Mouse (Mus musculus): ENCODE measurements at regions not wholly inside any gene's neighbourhood (a gene's known extent, or its start where the extent isn't known, plus 50 kb on each side); places are given as distances from the start of the nearest gene placed in this dataset.

DNA sequence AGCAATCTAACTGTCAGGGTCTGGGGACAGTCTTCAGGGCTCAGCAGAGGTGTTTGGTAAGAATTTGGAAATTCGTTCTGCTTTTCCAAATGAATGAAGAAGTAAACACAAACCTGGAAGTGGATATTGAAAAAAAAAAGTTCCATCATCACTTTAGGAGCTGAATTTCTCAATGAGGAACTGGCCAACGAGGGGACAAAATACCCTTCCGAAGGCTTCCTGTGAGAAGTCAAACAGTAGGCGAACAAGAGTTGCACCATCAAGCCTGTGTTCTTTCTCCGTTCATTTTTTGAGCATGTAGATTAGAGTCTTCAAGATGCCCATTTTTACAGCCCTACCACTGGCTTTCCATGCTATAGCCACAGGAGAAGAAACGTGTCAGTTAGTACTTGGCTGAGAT is 207.1 kb downstream of the 4933412E24Rik start:
- Histone ChIP-seq H3K9ac (no peak overlapping the region), H3K4me1 (replicated peaks) (peaks cover 4% of the 10 kb centered on the region; the same call in 1 of the 2 replicates), H3K27ac (replicated peaks) (no peak overlapping the region), H3K4me2 (no peak overlapping the region), H3K9me3 (replicated peaks) (no peaks in the 10 kb centered on the region), H3K36me3 (replicated peaks) (no peaks in the 10 kb centered on the region), H3K27me3 (no peaks in the 10 kb centered on the region), H3K4me3 (replicated peaks) (no peak overlapping the region)
- no peak for ATAC-seq (ENCODE audit: insufficient read depth)
- 59% methylated on average over 6 of the region's 6 CpGs for WGBS (ENCODE audit: insufficient replicate concordance)

DNA sequence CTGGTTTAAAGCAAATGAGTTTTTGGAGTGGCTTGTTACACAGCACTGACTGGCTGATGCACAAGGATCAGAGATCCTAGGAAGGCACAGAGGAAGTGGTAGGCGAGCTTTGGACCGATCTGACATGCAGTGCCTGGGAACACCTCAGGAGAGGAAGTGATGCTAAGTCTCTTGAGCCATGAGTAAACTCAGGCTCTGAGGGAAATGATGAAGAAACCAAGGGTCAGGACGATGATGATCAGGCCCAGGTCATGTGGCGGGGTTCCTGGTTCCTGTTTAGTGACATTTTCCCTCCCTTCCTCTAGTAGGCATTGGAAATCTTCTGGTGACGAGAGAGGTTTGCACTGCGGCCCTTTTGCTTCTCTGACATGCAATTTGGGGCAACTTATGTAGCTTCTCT is 208.7 kb downstream of the 4933412E24Rik start:
- Histone ChIP-seq H3K9me3 (replicated peaks) (no peaks in the 10 kb centered on the region), H3K27me3 (no peaks in the 10 kb centered on the region), H3K9ac (no peak overlapping the region), H3K4me2 (no peak overlapping the region), H3K4me3 (replicated peaks) (no peak overlapping the region), H3K4me1 (replicated peaks) (peaks cover 4% of the 10 kb centered on the region; the same call in 1 of the 2 replicates), H3K36me3 (replicated peaks) (no peaks in the 10 kb centered on the region), H3K27ac (replicated peaks) (no peak overlapping the region)
- no peak for ATAC-seq (ENCODE audit: insufficient read depth)
- WGBS (ENCODE audit: insufficient replicate concordance): 44% methylated on average over 6 of the region's 6 CpGs

DNA sequence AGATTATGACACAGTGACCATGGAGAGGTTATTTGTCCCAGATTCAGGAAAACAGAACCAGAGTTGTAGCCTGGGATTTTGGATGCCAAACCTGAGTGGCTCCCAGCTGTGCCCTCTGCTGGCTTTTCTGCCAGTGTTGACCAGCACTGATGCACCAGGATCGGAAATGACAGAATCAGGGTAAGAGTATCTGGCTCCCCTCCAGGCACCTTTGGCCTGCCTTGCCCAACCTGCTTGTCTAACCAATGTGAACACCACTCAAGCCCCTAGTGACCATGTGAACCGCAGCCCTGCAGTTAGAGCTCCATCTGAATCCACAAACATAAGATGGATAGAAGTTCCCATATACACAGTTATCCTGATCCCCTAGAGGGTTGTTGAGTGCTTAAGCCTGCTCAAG is 210.6 kb downstream of the 4933412E24Rik start:
- H3K27ac ChIP-seq (replicated peaks): no peak overlapping the region
- 58% methylated on average over 2 of the region's 2 CpGs for WGBS (ENCODE audit: insufficient replicate concordance)
- no peaks in the 10 kb centered on the region for H3K36me3 ChIP-seq (replicated peaks)
- no peaks in the 10 kb centered on the region for H3K9me3 ChIP-seq (replicated peaks)
- H3K9ac ChIP-seq: no peak overlapping the region
- H3K4me3 ChIP-seq (replicated peaks): no peak overlapping the region
- no peaks in the 10 kb centered on the region for H3K4me1 ChIP-seq (replicated peaks)
- no peaks in the 10 kb centered on the region for H3K27me3 ChIP-seq
- no peak for ATAC-seq (ENCODE audit: insufficient read depth)
- no peak overlapping the region for H3K4me2 ChIP-seq

DNA sequence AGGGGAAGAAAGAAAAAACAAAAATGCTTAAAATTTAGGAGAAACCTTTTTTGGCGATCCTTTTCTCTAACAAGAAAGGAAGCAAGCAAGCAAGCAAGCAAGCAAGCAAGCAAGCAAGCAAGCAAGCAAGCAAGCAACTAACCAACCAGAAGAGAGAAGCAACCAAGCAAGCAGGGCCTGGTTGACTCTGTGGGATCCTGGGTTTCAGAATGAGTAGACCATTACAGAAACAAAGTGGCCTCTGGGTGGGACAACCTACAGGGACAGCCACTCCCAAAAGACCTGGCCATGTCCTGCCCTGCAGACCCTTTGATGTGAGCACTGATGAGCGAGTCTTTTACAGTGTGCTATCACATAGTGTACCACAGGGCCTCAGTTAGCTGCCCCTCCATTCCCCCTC is 211.6 kb downstream of the 4933412E24Rik start:
- Histone ChIP-seq H3K36me3 (replicated peaks) (no peaks in the 10 kb centered on the region), H3K9me3 (replicated peaks) (no peaks in the 10 kb centered on the region), H3K4me1 (replicated peaks) (no peaks in the 10 kb centered on the region), H3K27ac (replicated peaks) (no peak overlapping the region), H3K4me2 (no peak overlapping the region), H3K9ac (no peak overlapping the region), H3K4me3 (replicated peaks) (no peak overlapping the region), H3K27me3 (no peaks in the 10 kb centered on the region)
- WGBS (ENCODE audit: insufficient replicate concordance): 45% methylated on average over 2 of the region's 2 CpGs
- ATAC-seq (ENCODE audit: insufficient read depth): no peak

DNA sequence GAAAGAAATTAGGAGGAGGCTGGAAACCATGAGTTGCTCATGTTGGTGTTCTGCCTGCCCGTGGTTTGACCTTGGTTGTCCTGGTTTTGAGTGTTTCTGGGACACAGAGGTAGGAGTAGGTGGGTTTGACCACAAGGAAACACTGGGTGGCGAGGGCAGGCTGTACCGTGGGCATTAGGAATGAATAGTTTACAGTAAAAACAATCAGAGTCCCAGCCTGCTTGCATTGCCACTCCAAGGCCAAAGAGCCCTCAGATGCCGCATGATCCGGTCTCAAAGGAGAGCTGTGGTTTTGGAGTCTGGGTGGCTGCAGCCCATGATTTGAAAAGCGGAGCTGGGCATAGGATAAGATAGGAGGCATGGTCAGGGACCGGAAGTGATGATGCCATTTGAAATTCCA is 212.0 kb downstream of the 4933412E24Rik start:
- Histone ChIP-seq H3K4me2 (no peak overlapping the region), H3K36me3 (replicated peaks) (no peaks in the 10 kb centered on the region), H3K4me3 (replicated peaks) (no peak overlapping the region), H3K9ac (no peak overlapping the region), H3K9me3 (replicated peaks) (no peaks in the 10 kb centered on the region), H3K27ac (replicated peaks) (no peak overlapping the region), H3K27me3 (no peaks in the 10 kb centered on the region), H3K4me1 (replicated peaks) (no peaks in the 10 kb centered on the region)
- 60% methylated on average over 7 of the region's 7 CpGs for WGBS (ENCODE audit: insufficient replicate concordance)
- ATAC-seq (ENCODE audit: insufficient read depth): no peak

DNA sequence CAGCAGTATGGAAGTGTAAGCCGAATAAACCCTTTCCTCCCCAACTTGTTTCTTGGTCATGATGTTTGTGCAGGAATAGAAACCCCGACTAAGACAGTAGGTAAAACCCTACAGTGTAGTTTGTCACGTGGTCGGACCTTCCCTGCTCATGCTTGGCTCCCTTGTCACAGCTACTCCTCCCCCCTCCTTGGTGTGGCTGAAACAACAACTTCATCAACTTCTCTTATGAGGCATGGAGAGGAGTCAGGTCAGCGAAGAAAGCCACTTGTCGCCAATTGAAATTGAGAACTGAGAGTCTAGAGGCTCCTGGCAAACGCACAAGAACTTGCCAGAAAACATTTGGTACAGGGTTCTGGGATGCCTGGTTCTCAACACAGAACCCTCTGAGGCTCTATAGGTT is 214.1 kb downstream of the 4933412E24Rik start:
- Histone ChIP-seq H3K4me1 (replicated peaks) (no peaks in the 10 kb centered on the region), H3K4me3 (replicated peaks) (no peak overlapping the region), H3K4me2 (no peak overlapping the region), H3K36me3 (replicated peaks) (no peaks in the 10 kb centered on the region), H3K9ac (no peak overlapping the region), H3K9me3 (replicated peaks) (no peaks in the 10 kb centered on the region), H3K27ac (replicated peaks) (no peak overlapping the region), H3K27me3 (no peaks in the 10 kb centered on the region)
- ATAC-seq (ENCODE audit: insufficient read depth): no peak
- WGBS (ENCODE audit: insufficient replicate concordance): 53% methylated on average over 7 of the region's 7 CpGs

DNA sequence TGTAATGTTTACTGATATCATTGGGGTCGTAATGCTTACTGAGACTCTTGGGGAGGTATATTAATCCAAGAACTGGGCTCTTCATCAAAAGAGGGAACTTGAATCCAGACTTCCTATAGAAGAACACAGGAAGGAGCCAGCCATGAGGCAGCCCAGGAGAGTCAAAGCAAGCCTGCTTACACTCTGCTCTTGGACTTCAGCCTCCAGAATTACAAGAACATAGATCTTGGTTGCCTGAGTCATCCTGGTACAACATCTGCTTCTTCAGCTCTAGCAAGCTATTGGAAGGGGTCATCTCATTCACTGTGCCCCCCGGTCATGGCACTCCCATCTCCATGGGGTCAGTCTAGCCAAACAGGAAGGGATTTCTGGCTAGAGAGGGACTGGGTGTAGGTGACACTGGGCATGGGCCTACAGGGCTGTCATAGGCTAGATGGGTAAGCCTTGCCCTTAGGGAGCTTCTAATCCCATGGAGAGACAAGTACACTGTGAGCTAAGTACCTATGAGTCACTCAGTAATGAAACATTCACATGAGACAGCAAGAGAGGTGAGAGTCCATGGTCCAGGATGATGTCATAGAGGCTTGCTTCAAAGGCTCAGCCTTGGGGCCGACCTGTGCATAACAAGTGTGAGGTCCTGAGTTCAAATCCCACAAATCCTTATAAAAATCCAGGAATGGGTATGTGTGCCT is 217.1 kb downstream of the 4933412E24Rik start:
- H3K9ac ChIP-seq: no peak overlapping the region
- H3K36me3 ChIP-seq (replicated peaks): no peaks in the 10 kb centered on the region
- no peaks in the 10 kb centered on the region for H3K9me3 ChIP-seq (replicated peaks)
- H3K27ac ChIP-seq (replicated peaks): no peak overlapping the region
- 0 out of 2 replicates have a peak, but pooled peaks have one; percentile 28 for ATAC-seq (ENCODE audit: insufficient read depth)
- WGBS (ENCODE audit: insufficient replicate concordance): 52% methylated on average over 3 of the region's 3 CpGs
- H3K4me1 ChIP-seq (replicated peaks): no peaks in the 10 kb centered on the region
- H3K4me2 ChIP-seq: no peak overlapping the region
- no peak overlapping the region for H3K4me3 ChIP-seq (replicated peaks)
- H3K27me3 ChIP-seq: no peaks in the 10 kb centered on the region

DNA sequence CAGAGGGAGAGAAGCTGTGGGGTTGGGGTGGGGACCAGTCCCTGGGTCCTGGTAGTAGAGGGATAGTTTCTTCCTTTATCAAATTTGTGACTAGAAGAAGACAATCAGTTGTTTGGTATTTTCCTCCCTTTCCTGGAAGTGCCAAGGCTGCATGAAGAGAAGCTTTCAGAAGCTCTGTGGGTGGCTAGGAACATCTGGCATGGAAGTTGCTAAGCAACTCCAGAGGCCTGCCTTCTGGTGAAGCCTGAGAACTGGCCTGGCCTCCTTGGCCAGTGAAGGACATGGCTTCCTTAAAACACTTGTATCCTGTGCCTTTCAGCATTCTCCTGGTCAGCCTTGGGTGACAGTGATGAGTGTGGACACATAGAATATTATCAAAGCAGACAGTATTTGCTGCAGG is 217.9 kb downstream of the 4933412E24Rik start:
- no peak overlapping the region for H3K4me2 ChIP-seq
- no peaks in the 10 kb centered on the region for H3K36me3 ChIP-seq (replicated peaks)
- no peaks in the 10 kb centered on the region for H3K4me1 ChIP-seq (replicated peaks)
- no peak for ATAC-seq (ENCODE audit: insufficient read depth)
- no peaks in the 10 kb centered on the region for H3K9me3 ChIP-seq (replicated peaks)
- H3K27ac ChIP-seq (replicated peaks): no peak overlapping the region
- H3K9ac ChIP-seq: no peak overlapping the region
- H3K4me3 ChIP-seq (replicated peaks): no peak overlapping the region
- no peaks in the 10 kb centered on the region for H3K27me3 ChIP-seq

DNA sequence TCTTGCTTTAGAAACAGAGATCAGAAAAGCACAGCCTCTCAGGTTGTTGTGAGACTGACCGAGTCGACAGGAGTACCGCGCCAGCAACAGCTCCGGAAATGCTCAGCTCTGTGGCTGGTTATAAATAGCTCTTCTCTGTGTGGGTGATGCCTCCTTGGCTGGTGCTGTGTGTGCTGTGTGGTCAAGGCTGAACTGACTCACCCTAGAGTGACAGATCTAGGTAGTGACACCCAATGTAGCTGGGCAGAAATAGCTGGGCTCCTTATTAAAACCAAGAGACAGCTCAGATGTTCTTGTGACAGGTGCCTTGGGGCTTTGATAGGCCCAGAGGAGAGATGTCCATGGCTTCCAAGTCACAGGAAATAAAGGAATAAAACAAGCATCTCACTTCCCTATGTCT is 220.7 kb downstream of the 4933412E24Rik start:
- Histone ChIP-seq H3K9me3 (replicated peaks) (no peaks in the 10 kb centered on the region), H3K4me3 (replicated peaks) (no peak overlapping the region), H3K4me1 (replicated peaks) (no peaks in the 10 kb centered on the region), H3K36me3 (replicated peaks) (no peaks in the 10 kb centered on the region), H3K27ac (replicated peaks) (no peak overlapping the region), H3K4me2 (no peak overlapping the region), H3K9ac (no peak overlapping the region), H3K27me3 (no peaks in the 10 kb centered on the region)
- no peak for ATAC-seq (ENCODE audit: insufficient read depth)
- WGBS (ENCODE audit: insufficient replicate concordance): 28% methylated on average over 5 of the region's 5 CpGs

DNA sequence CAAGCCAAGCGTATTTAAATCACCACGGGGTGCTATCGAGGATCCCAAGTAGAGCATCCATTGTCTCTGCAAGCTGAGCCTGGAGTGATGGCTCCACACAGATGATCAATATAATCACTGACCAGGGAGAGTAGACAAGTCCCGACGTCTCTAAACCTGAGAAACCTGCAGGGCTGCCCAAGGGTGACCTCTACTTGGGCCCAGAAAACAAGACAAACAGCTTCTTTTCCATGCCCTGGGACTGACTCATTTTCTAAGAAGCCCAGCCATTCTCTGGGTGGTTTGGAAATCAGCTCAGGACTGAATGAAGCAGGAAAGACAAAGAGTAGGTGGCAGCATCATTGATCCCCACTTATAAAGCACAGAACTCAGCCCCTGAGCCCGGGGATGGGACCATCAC is 221.5 kb downstream of the 4933412E24Rik start:
- WGBS (ENCODE audit: insufficient replicate concordance): 66% methylated on average over 6 of the region's 6 CpGs
- no peak overlapping the region for H3K9ac ChIP-seq
- ATAC-seq (ENCODE audit: insufficient read depth): no peak
- H3K36me3 ChIP-seq (replicated peaks): no peaks in the 10 kb centered on the region
- no peaks in the 10 kb centered on the region for H3K9me3 ChIP-seq (replicated peaks)
- H3K27ac ChIP-seq (replicated peaks): no peak overlapping the region
- H3K27me3 ChIP-seq: no peaks in the 10 kb centered on the region
- H3K4me1 ChIP-seq (replicated peaks): no peaks in the 10 kb centered on the region
- no peak overlapping the region for H3K4me2 ChIP-seq
- no peak overlapping the region for H3K4me3 ChIP-seq (replicated peaks)

DNA sequence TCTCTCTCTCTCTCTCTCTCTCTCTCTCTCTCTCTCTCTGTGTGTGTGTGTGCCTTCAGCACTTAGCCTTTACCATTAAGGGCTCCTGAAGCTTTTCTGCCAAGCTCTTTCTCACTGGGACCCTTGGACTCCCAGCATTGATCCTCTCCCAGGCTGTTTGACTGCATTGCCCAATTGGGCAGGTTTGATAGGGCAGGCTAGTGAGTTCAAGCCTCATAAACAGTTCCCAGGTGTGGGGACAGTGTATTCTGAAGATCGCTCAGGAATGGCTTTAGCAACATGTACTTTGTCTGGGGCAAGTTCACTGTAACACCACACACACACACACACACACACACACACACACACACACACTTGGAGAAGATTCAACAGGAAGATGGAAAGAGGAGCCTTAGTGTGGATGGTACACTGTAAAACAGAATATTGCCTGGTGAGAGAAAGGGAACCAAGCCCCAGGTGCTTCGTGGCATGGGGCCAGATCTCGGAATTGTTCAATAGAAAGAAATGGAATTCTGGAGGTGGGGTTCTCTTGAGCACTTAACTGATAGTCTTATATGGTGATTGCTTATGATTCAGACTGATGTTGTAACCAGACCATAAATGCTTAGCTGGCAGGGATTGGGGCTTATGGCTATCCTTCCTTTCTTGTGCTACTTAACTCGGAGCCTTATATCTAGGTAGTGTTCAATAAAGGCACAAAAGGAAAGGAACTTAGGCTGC is 229.5 kb downstream of the 4933412E24Rik start:
- Histone ChIP-seq H3K27me3 (no peaks in the 10 kb centered on the region), H3K9ac (no peak overlapping the region), H3K27ac (replicated peaks) (peak overlapping the region; percentile 55), H3K36me3 (replicated peaks) (no peaks in the 10 kb centered on the region), H3K4me2 (no peak overlapping the region), H3K4me3 (replicated peaks) (no peak overlapping the region), H3K9me3 (replicated peaks) (no peaks in the 10 kb centered on the region), H3K4me1 (replicated peaks) (peaks cover 26% of the 10 kb centered on the region)
- peak; percentile 72 for ATAC-seq (ENCODE audit: insufficient read depth)
- WGBS (ENCODE audit: insufficient replicate concordance): 55% methylated on average over 4 of the region's 4 CpGs

DNA sequence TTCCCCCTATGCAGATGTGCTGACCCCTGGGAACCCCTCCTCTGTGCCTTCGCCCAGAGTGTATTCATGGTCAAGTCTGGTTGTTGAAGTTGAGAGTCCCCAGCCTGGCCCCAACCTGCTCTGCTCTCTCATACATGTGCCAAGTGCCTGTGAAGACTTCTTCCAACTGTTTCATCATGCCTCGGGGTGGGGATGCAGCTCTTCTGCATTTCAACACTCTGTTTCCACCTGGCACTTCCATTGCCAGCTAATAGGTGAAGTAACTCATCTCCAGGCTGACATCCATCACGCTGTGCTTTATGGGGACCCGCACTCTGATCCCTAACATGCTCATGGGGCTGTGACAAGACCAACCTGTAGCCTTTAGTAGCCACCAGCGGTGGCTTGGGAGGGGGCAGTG is 230.4 kb downstream of the 4933412E24Rik start:
- Histone ChIP-seq H3K4me1 (replicated peaks) (peaks cover 26% of the 10 kb centered on the region), H3K27ac (replicated peaks) (peak overlapping the region; percentile 33; the same call in 1 of the 2 replicates), H3K4me3 (replicated peaks) (no peak overlapping the region), H3K9me3 (replicated peaks) (no peaks in the 10 kb centered on the region), H3K27me3 (no peaks in the 10 kb centered on the region), H3K36me3 (replicated peaks) (no peaks in the 10 kb centered on the region), H3K4me2 (no peak overlapping the region), H3K9ac (no peak overlapping the region)
- WGBS (ENCODE audit: insufficient replicate concordance): 60% methylated on average over 5 of the region's 5 CpGs
- ATAC-seq (ENCODE audit: insufficient read depth): no peak
